Comparison of ENCODE assay signal across 8 mouse cellular contexts in the genomic region with DNA sequence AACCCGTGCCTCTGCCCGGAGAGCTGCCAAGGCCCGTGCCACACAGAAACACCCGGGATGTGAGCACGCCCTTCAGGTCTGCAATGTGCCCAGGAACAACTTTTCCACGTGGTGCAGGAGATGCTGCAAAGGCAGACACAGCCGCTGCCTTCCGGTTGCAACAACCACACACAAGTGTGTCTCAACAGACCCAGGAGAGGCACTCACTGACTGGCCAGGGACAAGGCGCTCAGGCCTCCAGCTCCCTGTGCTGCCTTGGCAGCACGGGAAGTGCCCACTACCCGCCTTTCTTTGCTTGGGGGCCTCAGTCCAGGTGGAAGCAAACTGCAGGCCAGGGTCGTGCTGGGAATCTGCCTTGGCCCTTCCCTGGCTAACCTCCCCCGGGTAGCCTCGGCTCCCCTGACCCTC. TPM values are rescaled to one million over a fixed set of nuclear protein-coding genes. Genes with fewer than 3 reads are reported as not detected.
DNase-seq lines count a peak whose midpoint lies in the region; ATAC-seq lines count a peak whose summit lies in the region.

No protein-coding gene starts in this region.

- peak overlapping the region; percentile 93 for H3K9ac ChIP-seq in forebrain, embryonic 16.5 days (replicated peaks; ENCODE audit: low read depth, low read length)
- H3K9ac ChIP-seq in intestine, embryonic 15.5 days: peak overlapping the region; percentile 90
- H3K9ac ChIP-seq in limb, embryonic 15.5 days: peak overlapping the region; percentile 91
- peak overlapping the region; percentile 87 for H3K9ac ChIP-seq in midbrain, embryonic 14.5 days (replicated peaks; ENCODE audit: low read length)

- H3K27ac ChIP-seq in brown adipose tissue, adult 24 weeks (replicated peaks; ENCODE audit: low read depth, low read length): no peak overlapping the region
- H3K27ac ChIP-seq in forebrain, embryonic 16.5 days (ENCODE audit: low read length): no peak overlapping the region
- peak overlapping the region; percentile 92; the same call in 1 of the 2 replicates for H3K27ac ChIP-seq in intestine, embryonic 15.5 days
- H3K27ac ChIP-seq in limb, embryonic 15.5 days: no peak overlapping the region
- H3K27ac ChIP-seq in midbrain, embryonic 14.5 days (replicated peaks; ENCODE audit: low read depth, low read length): no peak overlapping the region; the same call in 1 of the 2 replicates

- WGBS in forebrain, embryonic 16.5 days: 0% methylated on average over 14 of the region's 14 CpGs
- under 1% methylated on average over 14 of the region's 14 CpGs for WGBS in intestine, embryonic 15.5 days
- 1% methylated on average over 14 of the region's 14 CpGs for WGBS in limb, embryonic 15.5 days
- 0% methylated on average over 14 of the region's 14 CpGs for whole genome bisulfite sequencing in midbrain, embryonic 14.5 days

- no peaks in the 10 kb centered on the region for H3K36me3 ChIP-seq in forebrain, embryonic 16.5 days (ENCODE audit: control insufficient read depth, insufficient read depth)
- H3K36me3 ChIP-seq in intestine, embryonic 15.5 days: no peaks in the 10 kb centered on the region
- H3K36me3 ChIP-seq in limb, embryonic 15.5 days: no peaks in the 10 kb centered on the region
- no peaks in the 10 kb centered on the region for H3K36me3 ChIP-seq in midbrain, embryonic 14.5 days (ENCODE audit: control insufficient read depth, insufficient read depth, low read length)

- no peak for ATAC-seq in cerebellum, adult (ENCODE audit: insufficient number of reproducible peaks, low FRiP score, low TSS enrichment)
- no peak for ATAC-seq in forebrain, embryonic 16.5 days
- peak; percentile 14 for ATAC-seq in intestine, embryonic 15.5 days
- 0 out of 2 replicates have a peak, but pooled peaks have one; percentile 26 for ATAC-seq in limb, embryonic 15.5 days (ENCODE audit: insufficient number of reproducible peaks, low FRiP score, low TSS enrichment, low read depth)
- no peak for ATAC-seq in midbrain, embryonic 14.5 days (ENCODE audit: low FRiP score, low TSS enrichment)

- H3K9me3 ChIP-seq in forebrain, embryonic 16.5 days (ENCODE audit: control insufficient read depth, low read length): no peaks in the 10 kb centered on the region
- no peaks in the 10 kb centered on the region for H3K9me3 ChIP-seq in intestine, embryonic 15.5 days
- H3K9me3 ChIP-seq in limb, embryonic 15.5 days: no peaks in the 10 kb centered on the region
- no peaks in the 10 kb centered on the region for H3K9me3 ChIP-seq in midbrain, embryonic 14.5 days (ENCODE audit: control insufficient read depth, low read length)

- peak; percentile 24 for DNase-seq in cerebellum, adult 11 months
- DNase-seq in midbrain, embryonic 14.5 days: peak; percentile 24
- peak; percentile 59 for DNase-seq in spleen, postnatal 10 days (ENCODE audit: low spot score in 2 of 2)

- peak overlapping the region; percentile 99 for H3K4me2 ChIP-seq in forebrain, embryonic 16.5 days (ENCODE audit: low read length)
- peak overlapping the region; percentile 95 for H3K4me2 ChIP-seq in intestine, embryonic 15.5 days (replicated peaks)
- peak overlapping the region; percentile 93 for H3K4me2 ChIP-seq in limb, embryonic 15.5 days
- H3K4me2 ChIP-seq in midbrain, embryonic 14.5 days (ENCODE audit: low read length): peak overlapping the region; percentile 96

- no peaks in the 10 kb centered on the region for H3K27me3 ChIP-seq in forebrain, embryonic 16.5 days (replicated peaks; ENCODE audit: control insufficient read depth, insufficient read depth, low read length)
- no peaks in the 10 kb centered on the region for H3K27me3 ChIP-seq in intestine, embryonic 15.5 days (replicated peaks)
- no peaks in the 10 kb centered on the region for H3K27me3 ChIP-seq in limb, embryonic 15.5 days
- H3K27me3 ChIP-seq in midbrain, embryonic 14.5 days (ENCODE audit: control insufficient read depth, insufficient read depth, low read length): no peaks in the 10 kb centered on the region

- peaks cover 3% of the 10 kb centered on the region; the same call in 1 of the 2 replicates for H3K4me1 ChIP-seq in brown adipose tissue, adult 24 weeks (ENCODE audit: control insufficient read depth, insufficient read depth, insufficient read length, low read length)
- peaks cover 27% of the 10 kb centered on the region for H3K4me1 ChIP-seq in forebrain, embryonic 16.5 days (replicated peaks; ENCODE audit: control insufficient read depth, insufficient read depth, low read length)
- 0 out of 2 replicates have a peak, but pooled peaks cover 7% of the 10 kb centered on the region for H3K4me1 ChIP-seq in intestine, embryonic 15.5 days (replicated peaks)
- H3K4me1 ChIP-seq in limb, embryonic 15.5 days: peaks cover 26% of the 10 kb centered on the region
- H3K4me1 ChIP-seq in midbrain, embryonic 14.5 days (ENCODE audit: control insufficient read depth, insufficient read depth, low read length): peaks cover 34% of the 10 kb centered on the region

- H3K4me3 ChIP-seq in brown adipose tissue, adult 24 weeks (ENCODE audit: insufficient read depth, low read depth, low read length): peak overlapping the region; percentile 95
- H3K4me3 ChIP-seq in forebrain, embryonic 16.5 days (replicated peaks; ENCODE audit: low read length): peak overlapping the region; percentile 96
- peak overlapping the region; percentile 97 for H3K4me3 ChIP-seq in intestine, embryonic 15.5 days (replicated peaks)
- peak overlapping the region; percentile 96 for H3K4me3 ChIP-seq in limb, embryonic 15.5 days
- peak overlapping the region; percentile 87 for H3K4me3 ChIP-seq in midbrain, embryonic 14.5 days (replicated peaks; ENCODE audit: low read depth, low read length)

RNA-seq across cellular contexts. Expression of gene Pdzd8, which starts 1.3 kb away (rescaled TPM):
- 7.2 and 7.9 TPM in 2 replicates for polyA plus RNA-seq in brown adipose tissue, adult 24 weeks (2012; ENCODE audit: insufficient read depth, insufficient read length, missing spikeins)
- polyA plus RNA-seq in forebrain, embryonic 16.5 days (2015; fragmentation: Nextera tagmentation; extraction: Ambion mirVana): 8.0 and 8.4 TPM in 2 replicates
- 9.7 and 10.1 TPM in 2 replicates for polyA plus RNA-seq in intestine, embryonic 15.5 days (2015; fragmentation: Nextera tagmentation; extraction: Ambion mirVana)
- polyA plus RNA-seq in limb, embryonic 15.5 days (2015; fragmentation: Nextera tagmentation; extraction: Ambion mirVana): 8.5 and 10.1 TPM in 2 replicates
- 15.0 and 15.7 TPM in 2 replicates for polyA plus RNA-seq in midbrain, embryonic 14.5 days (2014; fragmentation: Nextera tagmentation; extraction: Ambion mirVana)

RNA-seq across cellular contexts. Expression of gene Rps12-ps3, which starts 22.2 kb away (rescaled TPM):
- 71.0 and 503 TPM in 2 replicates for polyA plus RNA-seq in brown adipose tissue, adult 24 weeks (2012; ENCODE audit: insufficient read depth, insufficient read length, missing spikeins)
- 4.7 and 5.1 TPM in 2 replicates for polyA plus RNA-seq in forebrain, embryonic 16.5 days (2015; fragmentation: Nextera tagmentation; extraction: Ambion mirVana)
- polyA plus RNA-seq in intestine, embryonic 15.5 days (2015; fragmentation: Nextera tagmentation; extraction: Ambion mirVana): 19.1 and 28.7 TPM in 2 replicates
- 10.4 and 17.9 TPM in 2 replicates for polyA plus RNA-seq in limb, embryonic 15.5 days (2015; fragmentation: Nextera tagmentation; extraction: Ambion mirVana)
- polyA plus RNA-seq in midbrain, embryonic 14.5 days (2014; fragmentation: Nextera tagmentation; extraction: Ambion mirVana): 26.3 and 29.8 TPM in 2 replicates

Comparison
In these comparisons a context has a peak if more than half of its experiments do, and no peak if none do; other contexts are left out.
1. ATAC-seq: peak in intestine, embryonic 15.5 days (single experiment) and limb, embryonic 15.5 days (single experiment); none in cerebellum, adult (single experiment), forebrain, embryonic 16.5 days (single experiment) and midbrain, embryonic 14.5 days (single experiment).
2. Peak in every context shown above with its lines, with median percentiles within 50 percentile points of each other: DNase-seq, H3K4me3 ChIP-seq, H3K4me2 ChIP-seq and H3K9ac ChIP-seq.